Mouse (Mus musculus): Measurements from ENCODE around the gene Itpkb. TPM values are rescaled to one million over a fixed set of nuclear protein-coding genes. Genes with fewer than 3 reads are reported as not detected.

Itpkb gene
- total RNA-seq, 1 experiment from 2014 or later, result 71.2 TPM

- no peak for DNase-seq
Observed at GRCm38 (mm10) chr1:180343434-180344210, 13.3 kb downstream of the Itpkb start.

- DNase-seq, result no peak
Observed at GRCm38 (mm10) chr1:180345098-180345497, 14.8 kb downstream of the Itpkb start.

DNA sequence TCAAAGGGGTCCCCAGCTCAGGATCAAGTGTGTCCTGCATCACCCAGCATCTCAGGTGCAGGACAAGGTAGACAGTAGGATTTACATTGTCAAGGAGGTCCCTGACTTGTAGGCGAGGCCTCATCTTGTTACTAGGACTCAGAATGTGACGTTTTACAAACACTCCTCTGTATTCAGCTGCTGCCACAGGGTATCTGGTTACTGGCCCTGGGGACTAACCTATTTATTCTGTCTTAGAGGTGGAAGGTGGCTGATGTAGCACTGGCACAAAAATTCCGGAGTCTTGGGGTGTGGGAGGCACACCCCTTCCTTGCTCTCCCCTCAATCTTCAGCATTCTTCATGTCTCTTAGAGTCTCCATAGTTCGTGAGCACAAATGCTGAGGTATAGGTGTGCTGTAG is 16.8 kb downstream of the Itpkb start:
- DNase-seq, result no peak

GRCm38 (mm10) chr1:180347907-180348306 is 17.6 kb downstream of the Itpkb start:
- no peak for DNase-seq

DNA sequence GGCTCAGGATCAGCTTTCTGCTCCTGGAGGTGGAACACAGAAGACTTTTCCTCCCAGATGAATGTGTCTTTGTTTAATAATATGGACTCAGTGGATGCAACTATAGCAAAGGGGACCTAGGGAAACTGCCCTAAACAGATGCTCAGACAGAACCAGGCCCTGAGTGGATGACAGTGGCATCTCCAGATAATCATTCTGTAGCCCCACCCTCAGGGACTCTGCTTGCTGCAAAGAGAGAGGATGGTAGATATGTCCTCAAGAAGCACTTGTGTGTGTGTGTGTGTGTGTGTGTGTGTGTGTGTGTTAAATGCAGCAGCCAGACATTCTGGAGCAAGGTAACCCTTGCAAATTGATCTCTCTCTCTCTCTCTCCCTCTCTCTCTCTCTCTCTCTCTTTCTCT is 18.8 kb downstream of the Itpkb start:
- DNase-seq, result no peak

GRCm38 (mm10) chr1:180352258-180352657 is 22.0 kb downstream of the Itpkb start:
- DNase-seq, result no peak

- no peak for DNase-seq
Observed at GRCm38 (mm10) chr1:180354129-180354528, 23.8 kb downstream of the Itpkb start.

DNA sequence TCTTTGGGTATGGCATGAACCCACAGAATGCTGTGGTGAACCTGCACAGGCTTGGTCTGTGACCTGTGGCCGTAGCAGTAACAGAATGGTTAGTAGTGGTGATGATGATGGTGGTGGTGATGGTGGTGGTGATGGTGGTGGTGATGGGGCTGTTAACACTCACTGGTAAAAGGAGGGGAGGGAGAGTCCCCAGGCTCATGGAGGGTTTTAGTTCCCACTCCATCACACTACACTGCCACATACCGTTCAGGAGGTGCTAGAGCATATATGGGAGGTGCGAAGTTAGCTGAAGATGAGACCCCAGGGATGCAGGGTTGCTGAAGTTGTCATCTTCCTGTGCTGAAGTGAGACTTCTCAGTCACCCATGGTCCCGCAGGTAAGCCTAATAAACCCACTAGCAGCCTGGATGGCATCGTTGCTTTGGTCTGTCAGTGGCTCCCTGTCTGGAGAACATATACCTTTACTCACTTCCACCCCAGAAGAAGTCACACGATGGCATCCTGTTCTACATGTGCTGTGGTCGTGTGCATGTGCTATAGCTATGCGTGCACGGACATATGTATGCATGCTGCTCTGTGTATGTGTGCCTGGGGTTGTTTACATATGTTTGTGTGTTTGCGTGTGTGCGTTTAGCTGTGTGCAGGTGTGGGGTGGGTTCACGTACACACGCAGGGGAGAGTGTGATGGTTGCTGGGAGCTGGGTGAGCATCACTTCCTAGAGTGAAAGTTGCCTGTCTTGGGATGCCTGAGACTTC is 24.9 kb downstream of the Itpkb start:
- no peak for DNase-seq

DNA sequence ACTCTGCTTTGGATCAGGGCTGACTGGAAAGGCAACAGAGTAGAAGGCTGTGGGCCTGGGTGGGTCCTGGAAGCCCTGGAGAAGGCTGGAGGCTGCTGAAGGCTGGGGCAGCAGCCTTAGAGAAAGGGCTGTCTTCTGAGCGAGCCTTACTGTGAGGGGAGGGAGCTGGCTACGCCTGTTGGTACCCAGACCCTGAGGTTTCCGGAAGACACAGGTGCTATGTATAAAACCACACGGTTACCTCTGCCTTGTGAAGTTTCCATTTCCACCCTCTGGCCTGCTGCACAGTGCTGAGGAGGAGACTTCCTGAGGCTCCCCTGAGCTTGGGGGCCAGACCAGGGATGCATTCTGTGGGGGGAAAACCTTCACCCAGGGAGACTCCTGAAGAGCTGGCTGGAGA is 25.9 kb downstream of the Itpkb start:
- DNase-seq, result no peak

GRCm38 (mm10) chr1:180356857-180357256 is 26.6 kb downstream of the Itpkb start:
- DNase-seq, result no peak

- no peak for DNase-seq
Observed at GRCm38 (mm10) chr1:180357893-180358331, 27.6 kb downstream of the Itpkb start.

GRCm38 (mm10) chr1:180358466-180358865 is 28.2 kb downstream of the Itpkb start:
- no peak for DNase-seq

- DNase-seq, result no peak
Observed at GRCm38 (mm10) chr1:180359311-180359710, 29.0 kb downstream of the Itpkb start.

- no peak for DNase-seq
Observed at GRCm38 (mm10) chr1:180362176-180362575, 31.9 kb downstream of the Itpkb start.

GRCm38 (mm10) chr1:180362844-180363243 is 32.6 kb downstream of the Itpkb start:
- no peak for DNase-seq

- DNase-seq, result no peak
Observed at GRCm38 (mm10) chr1:180363317-180363716, 33.0 kb downstream of the Itpkb start.

DNA sequence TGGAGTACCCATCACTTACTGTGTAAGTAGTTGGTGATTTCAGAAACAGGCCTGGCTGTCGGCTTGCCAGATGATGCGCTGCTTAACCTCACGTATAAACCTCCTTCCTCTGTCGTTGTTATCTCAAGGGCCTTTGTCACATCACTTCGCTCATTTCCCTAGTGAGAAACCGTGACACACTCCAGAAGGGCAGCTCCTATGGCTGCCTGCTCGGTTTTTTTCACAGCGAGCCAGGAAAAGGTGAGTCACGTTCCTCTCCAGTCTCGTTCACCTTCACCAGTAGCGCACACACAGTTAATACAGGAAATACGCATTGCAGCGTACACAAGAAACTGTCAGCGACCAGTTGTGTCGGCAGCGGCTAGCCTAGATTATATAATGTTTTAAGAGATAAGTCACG is 33.7 kb downstream of the Itpkb start:
- DNase-seq, result peak; percentile 46

GRCm38 (mm10) chr1:180364720-180365119 is 34.4 kb downstream of the Itpkb start:
- DNase-seq, result no peak

DNA sequence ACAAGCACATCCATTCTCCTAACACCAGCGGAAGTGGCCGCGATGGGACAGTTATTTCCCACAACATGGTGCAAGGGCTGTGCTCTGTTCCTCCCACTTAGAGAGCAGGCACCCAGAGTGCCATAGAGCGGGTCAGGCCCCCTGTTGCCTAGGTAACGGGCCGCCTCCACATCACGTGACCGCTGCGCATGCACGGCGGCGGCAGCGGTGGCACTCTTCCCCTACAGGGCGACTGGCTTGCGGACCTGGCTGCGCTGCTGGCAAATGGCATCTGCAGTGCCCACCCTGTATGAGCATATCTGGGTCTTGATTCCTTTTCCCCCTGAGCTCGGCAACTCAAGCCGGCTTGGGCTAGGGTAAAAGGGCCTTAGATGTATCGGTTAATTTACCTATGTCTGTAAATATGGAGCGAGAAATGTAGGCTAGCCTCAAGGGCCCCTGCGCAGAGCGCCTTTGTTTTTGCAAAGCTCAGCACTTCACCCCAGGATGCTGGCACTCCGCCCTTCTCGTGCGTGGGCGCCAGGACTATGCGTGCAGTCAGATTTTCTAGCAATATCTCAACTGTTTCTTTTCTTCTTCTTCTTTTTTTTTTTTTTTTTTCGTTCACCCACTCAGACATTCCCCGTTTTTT is 35.0 kb downstream of the Itpkb start:
- peak; percentile 92 for DNase-seq

GRCm38 (mm10) chr1:180365983-180366811 is 35.9 kb downstream of the Itpkb start:
- DNase-seq, result no peak

DNA sequence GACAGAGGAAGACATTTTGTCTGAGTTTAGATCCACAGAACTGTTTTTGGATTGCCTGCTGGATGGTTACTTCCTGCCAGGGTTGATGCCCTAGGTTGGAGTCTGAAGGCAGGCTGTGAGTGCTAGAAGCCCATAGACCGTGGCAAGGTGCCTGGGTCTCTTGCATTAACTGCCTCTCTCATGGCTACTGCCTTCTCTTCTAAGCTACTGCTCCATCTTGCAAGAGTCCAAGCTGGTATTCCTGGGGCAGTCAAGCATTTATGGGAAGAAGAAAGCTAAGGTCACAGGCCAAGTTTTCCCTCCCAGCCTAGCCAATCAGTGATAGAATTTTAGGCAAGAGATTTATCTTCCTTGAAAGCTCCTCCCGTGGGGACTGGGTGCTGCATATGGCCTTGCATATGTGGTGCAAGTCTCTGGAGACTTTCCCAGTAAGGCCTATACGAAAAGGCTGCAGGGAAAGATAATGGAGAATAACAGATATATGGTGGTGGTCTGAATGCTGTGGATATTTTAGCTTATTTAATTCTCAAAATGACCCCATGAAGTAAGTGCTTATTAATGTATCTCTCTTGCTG is 36.8 kb downstream of the Itpkb start:
- DNase-seq, result no peak

- DNase-seq, result no peak
Observed at GRCm38 (mm10) chr1:180367626-180368025, 37.3 kb downstream of the Itpkb start.

Measured in adrenal gland, postnatal 25 days (tissue).